Mouse (Mus musculus) kidney, adult 2 months (tissue): Measurements from ENCODE around the gene Med12l.

Source experiments
- CTCF ChIP-seq: fragments of 200-500 bp; conservative IDR thresholded peaks from 2 replicates; pipeline ENCODE4 v1.5.1; 2011; ENCODE audit warnings: low read depth, mild to moderate bottlenecking, control low read depth, low read length, moderate library complexity, mixed read lengths; ENCODE audit not compliant: insufficient read depth, insufficient read length
- POLR2A ChIP-seq: fragments of 200-500 bp; IDR thresholded peaks from one replicate; pipeline ENCODE4 v1.6.1; 2011; ENCODE audit warnings: low read depth, low read length, control low read depth

DNA sequence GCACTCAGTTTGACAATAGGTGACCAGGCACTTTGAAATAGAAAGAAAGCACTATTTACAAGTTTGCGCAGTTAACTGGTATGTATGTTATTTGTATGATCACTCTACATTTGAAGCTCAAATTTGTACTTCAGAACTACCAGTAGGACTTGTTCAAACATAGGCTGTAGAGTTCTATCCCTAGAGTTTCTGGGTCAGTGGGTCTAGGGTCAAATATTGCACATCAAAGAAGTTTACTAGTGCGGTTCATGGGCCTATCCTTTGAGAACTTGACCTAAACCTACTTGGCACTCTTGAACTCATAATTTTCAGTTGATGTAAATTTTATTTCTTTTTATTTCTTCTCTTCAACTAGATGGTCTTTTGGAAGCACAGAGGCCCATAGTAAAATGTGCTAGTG lies 145.0 kb downstream of the Med12l start:
- TF ChIP-seq POLR2A (no peak), CTCF (no peak)
